Mouse (Mus musculus) kidney, adult 2 months (tissue): ENCODE results near the gene Atg4b.

Experiments used
- CTCF ChIP-seq: fragments of 200-500 bp; conservative IDR thresholded peaks from 2 replicates; pipeline ENCODE4 v1.5.1; 2011; ENCODE audit warnings: low read depth, mild to moderate bottlenecking, control low read depth, low read length, moderate library complexity, mixed read lengths; ENCODE audit not compliant: insufficient read depth, insufficient read length
- POLR2A ChIP-seq: fragments of 200-500 bp; IDR thresholded peaks from one replicate; pipeline ENCODE4 v1.6.1; 2011; ENCODE audit warnings: low read depth, low read length, control low read depth

GRCm38 (mm10) chr1:93755618-93756017, 4.3 kb downstream of the Atg4b start:
- no peak for TF ChIP-seq CTCF
- no peak for TF ChIP-seq POLR2A
